Mouse (Mus musculus): ENCODE results near the gene Ntf3. TPM values are rescaled to one million over a fixed set of nuclear protein-coding genes. Genes with fewer than 3 reads are reported as not detected.

Gene Ntf3
- polyA plus RNA-seq, 1 experiment = 0.39 TPM

DNA sequence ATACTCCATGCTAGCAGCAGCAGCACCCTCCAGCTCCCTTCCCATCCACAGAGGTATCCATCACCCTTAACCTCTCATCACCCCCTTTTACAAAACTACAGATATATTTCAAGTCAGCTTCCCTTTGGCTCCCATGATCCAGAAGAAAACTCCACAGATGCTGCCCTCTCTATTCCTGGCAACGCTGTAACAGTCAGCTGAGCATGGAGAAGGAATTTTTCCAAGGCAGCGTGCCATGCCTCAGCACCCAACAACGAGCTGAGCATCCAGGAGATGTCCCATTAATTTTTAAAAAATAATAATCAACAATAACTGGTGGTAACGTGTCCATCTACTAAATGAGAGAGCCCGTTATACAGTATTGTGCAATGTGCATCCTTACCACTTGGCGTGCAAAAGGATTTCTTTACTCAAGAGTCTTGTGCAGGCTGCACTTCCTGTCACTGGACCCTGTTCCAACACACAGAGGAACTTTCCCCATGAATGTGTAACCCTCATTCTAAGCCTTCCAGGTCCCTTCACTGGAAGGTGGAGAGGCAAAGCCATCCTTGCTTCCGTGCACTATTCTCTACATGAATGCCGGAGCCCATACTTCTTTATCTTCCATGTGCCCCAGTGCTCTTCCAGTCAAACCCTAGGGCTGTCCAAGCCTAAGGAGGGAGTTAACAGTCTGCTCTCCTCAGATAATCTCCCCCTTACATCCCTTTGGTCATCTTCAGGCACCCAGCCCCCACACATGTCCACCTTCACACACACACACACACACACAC, 5.0 kb downstream of the Ntf3 start:
- TF ChIP-seq GATA1 (IDR thresholded peaks at IDR 0.05; ENCODE audit: borderline replicate concordance, low read length) (no peak), FLI1 (IDR thresholded peaks at IDR 0.05; ENCODE audit: low read length) (no peak)

DNA sequence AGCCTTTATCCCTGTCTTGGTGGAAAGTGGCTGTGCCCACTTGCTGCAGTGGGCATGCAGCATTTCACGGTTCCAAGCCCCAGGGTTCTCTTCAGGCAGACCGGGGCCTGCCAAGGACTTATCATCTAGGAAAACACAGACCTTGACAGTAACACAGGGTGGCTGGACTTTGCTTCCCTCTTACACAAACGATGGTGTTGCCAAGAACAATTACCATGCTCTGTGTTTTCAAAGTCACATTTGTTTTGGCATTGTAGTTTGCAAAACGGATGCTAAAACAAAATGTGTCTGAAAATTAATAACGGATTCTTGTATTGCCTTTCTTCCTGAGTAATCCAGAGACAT, 6.7 kb downstream of the Ntf3 start:
- Histone ChIP-seq H3K36me3 (replicated peaks; ENCODE audit: low read length) (no peaks in the 10 kb centered on the region), H3K4me3 (replicated peaks) (no peak overlapping the region), H3K9me3 (peaks cover 3% of the 10 kb centered on the region; the same call in 1 of the 2 replicates), H3K4me1 (0 out of 2 replicates have a peak, but pooled peaks cover 5% of the 10 kb centered on the region), H3K27me3 (replicated peaks) (peaks cover 62% of the 10 kb centered on the region)
- TF ChIP-seq FLI1 (IDR thresholded peaks at IDR 0.05; ENCODE audit: low read length) (no peak), GATA1 (IDR thresholded peaks at IDR 0.05; ENCODE audit: borderline replicate concordance, low read length) (no peak)

More for the DNA sequence above, 5.0 kb downstream of the Ntf3 start:
- peaks cover 3% of the 10 kb centered on the region; the same call in 1 of the 2 replicates for H3K9me3 ChIP-seq
- H3K36me3 ChIP-seq (replicated peaks; ENCODE audit: low read length) = no peaks in the 10 kb centered on the region
- peaks cover 11% of the 10 kb centered on the region; the same call in 1 of the 2 replicates for H3K4me1 ChIP-seq
- peaks cover 79% of the 10 kb centered on the region for H3K27me3 ChIP-seq (replicated peaks)
- peak overlapping the region; percentile 12 for H3K4me3 ChIP-seq (replicated peaks)

DNA sequence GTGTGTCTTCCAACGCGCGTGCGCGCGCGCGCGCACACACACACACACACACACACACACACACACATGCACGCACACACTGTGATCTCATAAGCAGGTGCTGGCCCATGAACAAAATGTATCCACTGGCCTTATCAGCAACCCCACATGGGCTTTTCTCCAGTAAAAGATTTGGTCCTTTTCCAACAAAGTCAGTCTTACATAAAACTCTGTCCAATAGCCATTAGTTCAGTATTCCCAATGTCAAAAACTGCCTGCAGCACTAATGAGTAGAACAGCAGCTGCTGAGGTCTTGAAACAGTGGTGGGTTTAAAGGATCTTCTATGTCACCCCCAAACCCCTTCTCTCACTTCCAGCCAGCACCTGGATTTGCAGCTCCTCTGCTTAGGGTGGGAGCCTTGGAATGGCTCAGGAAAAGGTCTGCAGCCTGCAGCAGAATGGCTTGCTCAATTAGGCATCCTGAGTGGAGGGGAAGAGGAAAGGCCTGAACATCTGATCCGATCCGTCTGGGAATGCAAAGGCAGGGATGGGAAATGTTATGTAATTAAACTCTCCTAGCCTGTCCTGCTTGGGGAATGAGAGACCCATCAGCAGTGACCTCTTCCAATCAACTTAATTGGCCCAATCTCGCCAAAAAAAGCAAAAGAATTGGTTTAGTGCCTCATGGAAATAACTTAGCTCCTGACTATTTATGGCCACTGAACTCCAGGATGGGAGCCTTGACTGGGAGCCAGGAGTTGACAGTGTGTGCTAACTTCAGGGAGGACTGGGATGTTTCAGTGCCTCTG, 7.2 kb downstream of the Ntf3 start:
- H3K4me1 ChIP-seq = 0 out of 2 replicates have a peak, but pooled peaks cover under 1% of the 10 kb centered on the region
- H3K4me3 ChIP-seq (replicated peaks) = no peak overlapping the region
- no peaks in the 10 kb centered on the region for H3K36me3 ChIP-seq (replicated peaks; ENCODE audit: low read length)
- H3K9me3 ChIP-seq = peaks cover 3% of the 10 kb centered on the region; the same call in 1 of the 2 replicates
- TF ChIP-seq FLI1 (IDR thresholded peaks at IDR 0.05; ENCODE audit: low read length) = no peak
- peaks cover 57% of the 10 kb centered on the region for H3K27me3 ChIP-seq (replicated peaks)

DNA sequence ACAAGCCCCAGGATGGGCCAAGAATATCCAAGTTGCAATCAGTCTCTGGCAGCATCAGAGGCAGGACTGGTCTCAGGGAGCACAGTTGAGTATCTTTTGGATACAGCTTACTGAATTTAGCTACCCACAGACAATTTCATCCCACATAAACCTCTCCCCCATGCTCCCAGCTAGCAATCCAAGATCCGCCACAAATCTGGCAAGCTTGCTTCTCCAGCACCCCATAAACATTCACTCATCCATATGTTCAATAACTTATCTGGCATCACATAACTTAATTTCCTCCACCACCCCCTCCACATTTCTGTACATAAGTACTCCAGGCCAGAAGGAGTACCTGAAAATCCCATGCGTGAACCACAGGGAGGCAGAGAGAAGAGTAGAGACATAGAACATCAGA, 10.8 kb downstream of the Ntf3 start:
- Histone ChIP-seq H3K4me3 (replicated peaks) (no peak overlapping the region), H3K9me3 (no peaks in the 10 kb centered on the region), H3K36me3 (replicated peaks; ENCODE audit: low read length) (no peaks in the 10 kb centered on the region), H3K4me1 (no peaks in the 10 kb centered on the region), H3K27me3 (replicated peaks) (peaks cover 33% of the 10 kb centered on the region)
- TF ChIP-seq GATA1 (IDR thresholded peaks at IDR 0.05; ENCODE audit: borderline replicate concordance, low read length) = no peak
- TF ChIP-seq FLI1 (IDR thresholded peaks at IDR 0.05; ENCODE audit: low read length) = no peak

DNA sequence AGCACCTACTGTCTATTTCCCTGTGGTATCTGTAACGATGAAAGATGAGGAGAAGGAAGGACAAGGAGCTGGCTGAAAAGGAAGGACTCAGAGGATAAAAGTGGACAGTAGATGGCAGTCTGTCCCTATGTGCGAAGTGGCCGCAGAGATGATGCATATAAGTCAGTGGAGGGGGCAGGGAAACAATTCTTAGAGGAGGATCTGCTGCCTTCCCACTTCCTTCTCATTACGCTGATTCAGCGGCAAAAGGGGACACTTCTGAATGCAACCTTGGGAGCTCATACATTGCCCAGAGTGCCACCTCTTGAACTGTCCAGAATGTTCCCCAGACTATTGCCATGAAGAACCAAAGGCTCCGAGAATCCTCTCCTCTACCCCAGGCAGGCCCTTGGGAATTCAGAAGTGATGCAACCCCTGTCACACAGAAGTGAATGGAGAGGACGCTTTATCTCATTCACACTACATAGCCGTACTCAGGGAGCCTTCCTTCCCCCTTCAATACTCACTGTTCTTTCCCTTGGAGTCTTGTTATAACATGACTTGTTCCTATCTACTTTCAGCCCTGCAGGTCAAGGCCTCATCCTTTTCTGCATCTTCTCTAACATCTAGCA, 12.2 kb downstream of the Ntf3 start:
- Histone ChIP-seq H3K36me3 (replicated peaks; ENCODE audit: low read length) (no peaks in the 10 kb centered on the region), H3K9me3 (no peaks in the 10 kb centered on the region), H3K4me3 (replicated peaks) (no peak overlapping the region), H3K4me1 (no peaks in the 10 kb centered on the region), H3K27me3 (replicated peaks) (peaks cover 23% of the 10 kb centered on the region)
- TF ChIP-seq FLI1 (IDR thresholded peaks at IDR 0.05; ENCODE audit: low read length) (no peak), GATA1 (IDR thresholded peaks at IDR 0.05; ENCODE audit: borderline replicate concordance, low read length) (no peak)

DNA sequence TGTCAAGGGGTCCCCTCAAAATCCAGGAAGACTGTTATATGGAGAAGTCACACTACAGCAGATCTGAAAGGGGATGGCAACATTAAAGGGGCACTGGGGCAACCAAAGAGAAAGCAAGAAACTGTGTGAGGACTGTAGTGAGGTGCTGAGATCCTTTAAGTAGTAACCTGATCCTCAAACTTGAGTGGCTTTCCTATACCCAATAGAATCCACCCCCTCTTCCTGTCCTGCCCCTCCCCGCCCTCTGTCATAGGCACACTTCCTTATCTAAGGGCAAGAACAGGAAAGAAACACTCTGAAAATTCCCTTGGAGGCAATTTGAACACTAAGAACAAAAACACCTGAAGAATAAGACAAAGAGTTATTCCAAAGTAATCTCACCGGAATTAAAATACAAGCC, 13.6 kb downstream of the Ntf3 start:
- Histone ChIP-seq H3K4me3 (replicated peaks) (no peak overlapping the region), H3K36me3 (replicated peaks; ENCODE audit: low read length) (no peaks in the 10 kb centered on the region), H3K4me1 (no peaks in the 10 kb centered on the region), H3K9me3 (no peaks in the 10 kb centered on the region), H3K27me3 (replicated peaks) (peaks cover 20% of the 10 kb centered on the region)
- TF ChIP-seq GATA1 (IDR thresholded peaks at IDR 0.05; ENCODE audit: borderline replicate concordance, low read length) = no peak
- no peak for TF ChIP-seq FLI1 (IDR thresholded peaks at IDR 0.05; ENCODE audit: low read length)

DNA sequence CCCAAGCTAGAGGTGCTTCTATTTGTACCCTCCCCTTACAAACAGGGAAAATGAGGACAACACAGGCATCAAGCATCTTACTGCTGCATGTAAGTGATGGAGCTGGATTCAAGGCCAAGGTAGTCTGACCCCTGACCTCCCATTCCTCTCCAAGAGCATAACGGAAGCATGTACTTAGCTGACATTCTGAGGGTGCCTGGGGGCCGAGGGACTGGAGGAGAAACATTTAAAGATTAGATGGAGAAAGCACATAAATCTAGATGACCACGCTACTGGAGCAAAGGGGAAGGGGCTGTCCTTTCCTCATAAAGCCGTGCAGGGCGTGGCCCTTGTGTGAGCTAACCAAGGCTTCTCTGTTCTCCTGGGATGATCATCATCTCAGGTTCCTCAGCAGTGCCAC, 23.1 kb downstream of the Ntf3 start:
- no peaks in the 10 kb centered on the region for H3K9me3 ChIP-seq
- peaks cover 9% of the 10 kb centered on the region for H3K27me3 ChIP-seq (replicated peaks)
- H3K4me1 ChIP-seq = no peaks in the 10 kb centered on the region
- TF ChIP-seq FLI1 (IDR thresholded peaks at IDR 0.05; ENCODE audit: low read length) (no peak), GATA1 (IDR thresholded peaks at IDR 0.05; ENCODE audit: borderline replicate concordance, low read length) (no peak)
- H3K4me3 ChIP-seq (replicated peaks) = no peak overlapping the region
- H3K36me3 ChIP-seq (replicated peaks; ENCODE audit: low read length) = no peaks in the 10 kb centered on the region

DNA sequence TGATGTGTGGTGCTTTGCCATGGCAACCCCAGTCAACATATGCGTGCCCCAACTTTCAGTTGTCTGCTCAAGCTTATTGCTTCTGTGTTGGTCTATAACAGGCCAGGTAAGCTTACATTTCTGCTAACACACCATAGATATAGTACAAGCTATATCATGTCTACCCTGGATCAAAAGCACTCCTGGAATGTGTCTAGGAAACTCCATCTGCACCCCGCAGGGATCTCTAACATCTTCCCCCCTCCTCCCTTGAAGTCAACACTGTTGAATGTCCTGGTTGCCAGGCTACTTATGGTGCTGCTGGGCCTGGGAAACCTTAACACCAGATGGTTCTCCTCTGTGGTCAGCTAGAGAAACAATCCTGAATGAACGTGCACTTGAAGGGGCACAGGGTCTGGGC, 24.0 kb downstream of the Ntf3 start:
- TF ChIP-seq GATA1 (IDR thresholded peaks at IDR 0.05; ENCODE audit: borderline replicate concordance, low read length) (no peak), FLI1 (IDR thresholded peaks at IDR 0.05; ENCODE audit: low read length) (no peak)
- Histone ChIP-seq H3K27me3 (replicated peaks) (peaks cover 10% of the 10 kb centered on the region), H3K9me3 (no peaks in the 10 kb centered on the region)

DNA sequence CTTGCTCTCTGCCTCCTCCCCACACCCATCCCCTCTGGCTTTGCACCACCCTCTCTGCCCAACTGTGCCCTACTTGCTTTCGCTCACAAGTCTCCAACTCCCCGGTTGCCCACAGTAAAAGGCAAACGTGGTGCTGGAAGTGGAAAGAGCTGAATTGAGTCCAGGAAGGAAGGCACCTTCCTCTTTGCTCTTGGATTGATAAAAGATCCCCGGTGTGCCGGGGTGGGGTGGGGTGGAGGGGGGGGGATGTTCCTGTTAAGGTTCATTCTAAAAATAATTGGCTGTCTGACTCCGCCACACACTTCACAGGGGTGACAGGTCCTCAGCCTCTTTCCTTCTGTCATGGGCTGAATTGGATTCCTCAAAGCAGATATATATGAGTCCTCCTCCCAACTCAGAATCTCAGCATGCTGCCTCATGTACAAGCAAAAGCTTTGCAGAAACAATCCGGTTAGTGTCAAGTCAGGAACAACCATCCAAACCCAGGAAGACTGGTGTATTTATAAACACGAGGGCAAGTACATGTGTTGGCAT, 24.6 kb downstream of the Ntf3 start:
- no peaks in the 10 kb centered on the region for H3K36me3 ChIP-seq (replicated peaks; ENCODE audit: low read length)
- H3K27me3 ChIP-seq (replicated peaks) = peaks cover 11% of the 10 kb centered on the region
- H3K4me3 ChIP-seq (replicated peaks) = no peak overlapping the region
- TF ChIP-seq GATA1 (IDR thresholded peaks at IDR 0.05; ENCODE audit: borderline replicate concordance, low read length) (no peak), FLI1 (IDR thresholded peaks at IDR 0.05; ENCODE audit: low read length) (no peak)
- H3K9me3 ChIP-seq = no peaks in the 10 kb centered on the region
- H3K4me1 ChIP-seq = no peaks in the 10 kb centered on the region

More for the DNA sequence above, 24.0 kb downstream of the Ntf3 start:
- Histone ChIP-seq H3K36me3 (replicated peaks; ENCODE audit: low read length) (no peaks in the 10 kb centered on the region), H3K4me3 (replicated peaks) (no peak overlapping the region), H3K4me1 (no peaks in the 10 kb centered on the region)

All from megakaryocyte, embryonic 14.5 days (primary cell).